ENCODE assay signal across 15 mouse cellular contexts in genomic region chr2:28794623-28795022, GRCm38 (mm10). TPM values are rescaled to one million over a fixed set of nuclear protein-coding genes. Genes with fewer than 3 reads are reported as not detected.
DNase-seq lines count a peak whose midpoint lies in the region; ATAC-seq and TF ChIP-seq lines count a peak whose summit lies in the region.
"Had no signal": no experiment of that assay in that cellular context is flagged by ENCODE, and none has a peak within 500 bp of the region (broad histone marks: within the 10 kb centered on the region; RNA-seq: fewer than 3 reads in every experiment).

No protein-coding gene starts in this region.

- DNase-seq in hindbrain, postnatal 0 days (ENCODE audit: low spot score) = no peak
- no peak for DNase-seq in lung, embryonic 14.5 days
- DNase-seq in lung, postnatal 36 days = no peak
- DNase-seq in right cerebral cortex, postnatal 4 days = no peak
- DNase-seq: cerebellum, adult 11 months; cerebellum, postnatal 25 days; gastrocnemius, postnatal 14 days; kidney, adult 18-20 months; kidney, postnatal 36 days; lung, postnatal 14 days; thymus, postnatal 14 days had no signal

- 84% methylated on average over 5 of the region's 5 CpGs for WGBS in hindbrain, postnatal 0 days
- WGBS in hindbrain, embryonic 12.5 days = 77% methylated on average over 5 of the region's 5 CpGs
- WGBS in lung, embryonic 14.5 days = 68% methylated on average over 5 of the region's 5 CpGs
- 81% methylated on average over 5 of the region's 5 CpGs for WGBS in small intestine, adult 2 months

- no peak for ATAC-seq in hindbrain, postnatal 0 days
- no peak for ATAC-seq in hindbrain, embryonic 12.5 days (ENCODE audit: low FRiP score)
- ATAC-seq in lung, embryonic 14.5 days (ENCODE audit: insufficient read depth) = no peak

- TF ChIP-seq POLR2A in small intestine, adult 2 months (IDR thresholded peaks at IDR 0.05; ENCODE audit: low read depth, low read length) = no peak

- H3K4me3 ChIP-seq in hindbrain, postnatal 0 days (ENCODE audit: low read length) = no peak overlapping the region
- H3K4me3 ChIP-seq in hindbrain, embryonic 12.5 days = no peak overlapping the region
- no peak overlapping the region for H3K4me3 ChIP-seq in lung, embryonic 14.5 days (ENCODE audit: low read depth, low read length)
- H3K4me3 ChIP-seq in E14TG2a.4 (replicated peaks; ENCODE audit: low read length) = no peak overlapping the region
- H3K4me3 ChIP-seq in small intestine, adult 2 months (ENCODE audit: low read depth, low read length) = no peak overlapping the region
- H3K4me3 ChIP-seq: limb, embryonic 15.5 days had no signal

- H3K27ac ChIP-seq in hindbrain, postnatal 0 days = no peak overlapping the region
- H3K27ac ChIP-seq in hindbrain, embryonic 12.5 days = no peak overlapping the region
- no peak overlapping the region for H3K27ac ChIP-seq in lung, embryonic 14.5 days (ENCODE audit: low read depth)
- H3K27ac ChIP-seq in small intestine, adult 2 months (ENCODE audit: insufficient read depth, low read depth, low read length) = no peak overlapping the region
- H3K27ac ChIP-seq: limb, embryonic 15.5 days had no signal

- H3K4me1 ChIP-seq in hindbrain, postnatal 0 days (ENCODE audit: insufficient read depth, low read length) = 0 out of 2 replicates have a peak, but pooled peaks cover 4% of the 10 kb centered on the region
- peaks cover 30% of the 10 kb centered on the region for H3K4me1 ChIP-seq in hindbrain, embryonic 12.5 days
- peaks cover 5% of the 10 kb centered on the region for H3K4me1 ChIP-seq in lung, embryonic 14.5 days (ENCODE audit: insufficient read depth)
- H3K4me1 ChIP-seq in E14TG2a.4 (replicated peaks; ENCODE audit: low read depth, low read length) = no peaks in the 10 kb centered on the region
- no peaks in the 10 kb centered on the region for H3K4me1 ChIP-seq in small intestine, adult 2 months (ENCODE audit: control insufficient read depth, insufficient read depth, insufficient read length, low read length)

- no peak overlapping the region for H3K9ac ChIP-seq in hindbrain, postnatal 0 days (replicated peaks; ENCODE audit: low read length)
- no peak overlapping the region for H3K9ac ChIP-seq in hindbrain, embryonic 12.5 days
- H3K9ac ChIP-seq in lung, embryonic 14.5 days = no peak overlapping the region
- H3K9ac ChIP-seq: limb, embryonic 15.5 days had no signal

- H3K36me3 ChIP-seq in hindbrain, postnatal 0 days (ENCODE audit: insufficient read depth, low read length) = no peaks in the 10 kb centered on the region
- H3K36me3 ChIP-seq in hindbrain, embryonic 12.5 days = no peaks in the 10 kb centered on the region
- no peaks in the 10 kb centered on the region for H3K36me3 ChIP-seq in lung, embryonic 14.5 days (ENCODE audit: insufficient read depth)
- no peaks in the 10 kb centered on the region for H3K36me3 ChIP-seq in E14TG2a.4 (ENCODE audit: insufficient read depth, low read length)
- H3K36me3 ChIP-seq in small intestine, adult 2 months (ENCODE audit: control insufficient read depth, insufficient read depth, low read length) = no peaks in the 10 kb centered on the region
- H3K36me3 ChIP-seq: limb, embryonic 15.5 days had no signal

- peak; percentile 50 for TF ChIP-seq CTCF in hindbrain, postnatal 0 days (IDR thresholded peaks at IDR 0.05; ENCODE audit: low read depth)
- TF ChIP-seq CTCF in lung, embryonic 14.5 days (IDR thresholded peaks at IDR 0.05; ENCODE audit: low read depth) = peak; percentile 25; the same call in 1 of the 2 replicates
- TF ChIP-seq CTCF in E14TG2a.4 (conservative IDR thresholded peaks at IDR 0.05; ENCODE audit: low read length) = peak; percentile 65
- peak; percentile 12; the same call in 1 of the 2 replicates for TF ChIP-seq CTCF in small intestine, adult 2 months (IDR thresholded peaks at IDR 0.05; ENCODE audit: extremely low read depth, insufficient read length, insufficient replicate concordance, low read depth, low read length)

- H3K27me3 ChIP-seq in hindbrain, postnatal 0 days (ENCODE audit: insufficient read depth, low read length) = no peaks in the 10 kb centered on the region
- peaks cover 11% of the 10 kb centered on the region; the same call in 1 of the 2 replicates for H3K27me3 ChIP-seq in hindbrain, embryonic 12.5 days
- no peaks in the 10 kb centered on the region for H3K27me3 ChIP-seq in lung, embryonic 14.5 days (ENCODE audit: insufficient read depth, low read length)
- H3K27me3 ChIP-seq in E14TG2a.4 (ENCODE audit: insufficient read depth, low read length) = no peaks in the 10 kb centered on the region
- no peaks in the 10 kb centered on the region for H3K27me3 ChIP-seq in small intestine, adult 2 months (ENCODE audit: control insufficient read depth, insufficient read depth, low read length)

- no peak overlapping the region for H3K4me2 ChIP-seq in hindbrain, postnatal 0 days (ENCODE audit: low read depth, low read length)
- H3K4me2 ChIP-seq in hindbrain, embryonic 12.5 days (replicated peaks) = no peak overlapping the region
- no peak overlapping the region for H3K4me2 ChIP-seq in lung, embryonic 14.5 days
- H3K4me2 ChIP-seq: limb, embryonic 15.5 days had no signal

- H3K9me3 ChIP-seq in hindbrain, postnatal 0 days (ENCODE audit: low read length) = no peaks in the 10 kb centered on the region
- H3K9me3 ChIP-seq in hindbrain, embryonic 12.5 days (replicated peaks) = no peaks in the 10 kb centered on the region
- no peaks in the 10 kb centered on the region for H3K9me3 ChIP-seq in lung, embryonic 14.5 days (ENCODE audit: low read depth, low read length)
- no peaks in the 10 kb centered on the region for H3K9me3 ChIP-seq in E14TG2a.4 (ENCODE audit: low read length)
- H3K9me3 ChIP-seq: limb, embryonic 15.5 days had no signal

RNA-seq across cellular contexts. Expression of gene Gtf3c4, which starts 45.5 kb away (rescaled TPM):
- 64.3 and 111 TPM in 2 replicates for total RNA-seq in hindbrain, postnatal 0 days (2014; rRNA removed)
- polyA plus RNA-seq in hindbrain, postnatal 0 days (2015; fragmentation: Nextera tagmentation; extraction: Ambion mirVana) = 12.8 and 14.5 TPM in 2 replicates
- 32.0 and 33.5 TPM in 2 replicates for polyA plus RNA-seq in hindbrain, embryonic 12.5 days (2016; fragmentation: Nextera tagmentation; extraction: Ambion mirVana)
- 27.8 and 29.0 TPM in 2 replicates for polyA plus RNA-seq in lung, embryonic 14.5 days (2014; fragmentation: Nextera tagmentation; extraction: Ambion mirVana)
- 2.4 and 4.7 TPM in 2 replicates for polyA plus RNA-seq in small intestine, adult 2 months (2012; rRNA removed)

RNA-seq across cellular contexts. Expression of gene Ddx31, which starts 45.6 kb away (rescaled TPM):
- total RNA-seq in hindbrain, postnatal 0 days (2014; rRNA removed) = 17.4 and 18.6 TPM in 2 replicates
- 10.2 and 11.0 TPM in 2 replicates for polyA plus RNA-seq in hindbrain, postnatal 0 days (2015; fragmentation: Nextera tagmentation; extraction: Ambion mirVana)
- 16.7 and 17.6 TPM in 2 replicates for polyA plus RNA-seq in hindbrain, embryonic 12.5 days (2016; fragmentation: Nextera tagmentation; extraction: Ambion mirVana)
- 15.6 and 16.5 TPM in 2 replicates for polyA plus RNA-seq in lung, embryonic 14.5 days (2014; fragmentation: Nextera tagmentation; extraction: Ambion mirVana)
- 0.71 and 0.94 TPM in 2 replicates for polyA plus RNA-seq in small intestine, adult 2 months (2012; rRNA removed)

Comparison
In these comparisons a context has a peak if more than half of its experiments do, and no peak if none do; other contexts are left out.
1. CTCF ChIP-seq: peak in every context shown above with its lines; median percentile 65 in E14TG2a.4; 50 in hindbrain, postnatal 0 days; 25 in lung, embryonic 14.5 days; 12 in small intestine, adult 2 months.